In the genomic region with DNA sequence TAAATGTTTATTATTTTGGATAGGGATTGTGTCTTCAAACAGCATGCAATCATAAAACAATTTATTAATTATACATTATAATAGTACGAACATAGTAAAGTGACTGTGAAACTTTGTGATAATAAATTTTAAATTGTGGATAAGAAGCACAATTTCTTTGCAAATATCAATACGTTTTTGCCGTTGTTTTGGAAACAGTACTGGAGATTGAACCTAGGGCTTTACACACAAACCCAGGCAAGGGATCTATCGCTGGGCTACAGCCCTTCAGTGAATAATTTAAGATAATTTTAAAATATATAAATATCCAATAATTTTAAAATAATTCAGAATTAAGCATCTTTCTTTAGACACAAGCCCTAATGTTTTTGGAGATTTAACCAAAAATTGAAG, we compare ENCODE assay signal across 8 mouse cellular contexts. TPM values are rescaled to one million over a fixed set of nuclear protein-coding genes. Genes with fewer than 3 reads are reported as not detected.
DNase-seq lines count a peak whose midpoint lies in the region; ATAC-seq and TF ChIP-seq lines count a peak whose summit lies in the region.

No protein-coding gene starts in this region.

- no peaks in the 10 kb centered on the region for H3K4me1 ChIP-seq in heart, embryonic 12.5 days (replicated peaks)
- H3K4me1 ChIP-seq in CH12.LX (ENCODE audit: control insufficient read depth in 1 of 2, insufficient read depth in 2 of 2) = 0 out of 4 replicates have a peak, but pooled peaks cover 0 to 2% of the 10 kb centered on the region in 2 experiments
- H3K4me1 ChIP-seq in forebrain, postnatal 0 days (ENCODE audit: insufficient read depth) = no peaks in the 10 kb centered on the region
- H3K4me1 ChIP-seq in liver, embryonic 14.5 days (replicated peaks; ENCODE audit: control insufficient read depth in 2 of 2, insufficient read depth in 2 of 2, low read length in 1 of 2) = no peaks in the 10 kb centered on the region; a peak in 1 of 4 replicates

- no peaks in the 10 kb centered on the region for H3K79me2 ChIP-seq in CH12.LX (replicated peaks; ENCODE audit: control insufficient read depth, extremely low read depth, insufficient read depth, poor library complexity, severe bottlenecking)

- H3K36me3 ChIP-seq in heart, embryonic 12.5 days = no peaks in the 10 kb centered on the region
- no peaks in the 10 kb centered on the region for H3K36me3 ChIP-seq in CH12.LX (replicated peaks in 1 of 2; ENCODE audit: control insufficient read depth in 1 of 2, insufficient read depth in 1 of 2, low read length in 1 of 2)
- H3K36me3 ChIP-seq in forebrain, postnatal 0 days (ENCODE audit: insufficient read depth) = no peaks in the 10 kb centered on the region
- no peaks in the 10 kb centered on the region for H3K36me3 ChIP-seq in liver, embryonic 14.5 days (replicated peaks; ENCODE audit: control insufficient read depth, insufficient read depth, low read depth)

- no peak overlapping the region for H3K27ac ChIP-seq in heart, embryonic 12.5 days (ENCODE audit: poor library complexity, severe bottlenecking)
- no peak overlapping the region for H3K27ac ChIP-seq in CH12.LX (ENCODE audit: insufficient read depth, low read depth)
- no peak overlapping the region for H3K27ac ChIP-seq in forebrain, postnatal 0 days (ENCODE audit: low read depth, low read length)
- H3K27ac ChIP-seq in liver, embryonic 14.5 days = no peak overlapping the region

- no peak for TF ChIP-seq EP300 in CH12.LX (IDR thresholded peaks at IDR 0.05; ENCODE audit: low read length)
- no peak for TF ChIP-seq EP300 in liver, embryonic 14.5 days (IDR thresholded peaks at IDR 0.05; ENCODE audit: low read depth)

- no peak for DNase-seq in heart, postnatal 4 days
- DNase-seq in CH12.LX (ENCODE audit: extremely low read depth) = no peak
- no peak for DNase-seq in forebrain, postnatal 0 days
- no peak for DNase-seq in liver, embryonic 14.5 days (ENCODE audit: low read depth in 3 of 3, low spot score in 3 of 3)
- no peak for DNase-seq in adipocyte (ENCODE audit: low spot score)
- no peak for DNase-seq in right cerebral cortex, postnatal 36 days (ENCODE audit: low spot score in 2 of 2)
- no peak for DNase-seq in adrenal gland, postnatal 25 days

- H3K27me3 ChIP-seq in heart, embryonic 12.5 days (replicated peaks) = no peaks in the 10 kb centered on the region
- peaks cover 5% of the 10 kb centered on the region for H3K27me3 ChIP-seq in CH12.LX (replicated peaks)
- no peaks in the 10 kb centered on the region for H3K27me3 ChIP-seq in forebrain, postnatal 0 days (ENCODE audit: insufficient read depth, low read length)
- H3K27me3 ChIP-seq in liver, embryonic 14.5 days (ENCODE audit: control insufficient read depth, insufficient read depth, low read length) = no peaks in the 10 kb centered on the region

- no peak overlapping the region for H3K9ac ChIP-seq in heart, embryonic 12.5 days
- no peak overlapping the region; the same call in 1 of the 2 replicates for H3K9ac ChIP-seq in CH12.LX (ENCODE audit: insufficient read depth, low read depth)
- 0 out of 2 replicates have a peak overlapping the region, but pooled peaks have one; percentile 39 for H3K9ac ChIP-seq in forebrain, postnatal 0 days
- H3K9ac ChIP-seq in liver, embryonic 14.5 days (replicated peaks) = no peak overlapping the region

- TF ChIP-seq RAD21 in CH12.LX (IDR thresholded peaks at IDR 0.05; ENCODE audit: low read depth, low read length) = no peak

- dilution Hi-C loops in CH12.LX (cut with MboI; ENCODE audit: extremely low pct_ligation_motif_present, extremely low pct_unique_long_range_greater_than_20kb, low sequenced_read_pairs) = no loop called here

- 85% methylated on average over 4 of the region's 4 CpGs for WGBS in heart, embryonic 12.5 days
- 80% methylated on average over 4 of the region's 4 CpGs for WGBS in forebrain, postnatal 0 days
- 68% methylated on average over 4 of the region's 4 CpGs for WGBS in liver, embryonic 14.5 days (ENCODE audit: insufficient replicate concordance)

- TF ChIP-seq POLR2A in CH12.LX (IDR thresholded peaks at IDR 0.05; ENCODE audit: low read depth, low read length) = no peak

- no peak for TF ChIP-seq CTCF in CH12.LX (conservative IDR thresholded peaks at IDR 0.05 in 1 of 2, IDR thresholded peaks at IDR 0.05 in 1 of 2; ENCODE audit: low read depth in 2 of 2, low read length in 2 of 2)
- no peak for TF ChIP-seq CTCF in forebrain, postnatal 0 days (IDR thresholded peaks at IDR 0.05; ENCODE audit: low read depth)
- no peak for TF ChIP-seq CTCF in liver, embryonic 14.5 days (IDR thresholded peaks at IDR 0.05; ENCODE audit: low read depth)

- H3K9me3 ChIP-seq in heart, embryonic 12.5 days (replicated peaks) = no peaks in the 10 kb centered on the region
- no peaks in the 10 kb centered on the region for H3K9me3 ChIP-seq in CH12.LX (replicated peaks; ENCODE audit: low read length)
- no peaks in the 10 kb centered on the region for H3K9me3 ChIP-seq in forebrain, postnatal 0 days (ENCODE audit: low read length)
- H3K9me3 ChIP-seq in liver, embryonic 14.5 days (ENCODE audit: control insufficient read depth, low read length) = no peaks in the 10 kb centered on the region

- H3K4me3 ChIP-seq in heart, embryonic 12.5 days = peak overlapping the region; percentile 55
- H3K4me3 ChIP-seq in CH12.LX (replicated peaks in 1 of 3; ENCODE audit: low read depth in 2 of 3, low read length in 2 of 3, poor library complexity in 1 of 3) = peak overlapping the region in 2 of 3 experiments; percentile 53 to 62
- peak overlapping the region; percentile 48 for H3K4me3 ChIP-seq in forebrain, postnatal 0 days (ENCODE audit: low read depth, low read length)
- no peak overlapping the region; a peak in 1 of 4 replicates for H3K4me3 ChIP-seq in liver, embryonic 14.5 days (ENCODE audit: insufficient read depth in 1 of 2, low read depth in 2 of 2, low read length in 2 of 2)

- H3K4me2 ChIP-seq in heart, embryonic 12.5 days = peak overlapping the region; percentile 81; the same call in 1 of the 2 replicates
- H3K4me2 ChIP-seq in CH12.LX (ENCODE audit: insufficient read depth, low read depth, poor library complexity, severe bottlenecking) = peak overlapping the region; percentile 48; the same call in 1 of the 2 replicates
- H3K4me2 ChIP-seq in forebrain, postnatal 0 days (ENCODE audit: low read depth) = peak overlapping the region; percentile 66
- peak overlapping the region; percentile 43 for H3K4me2 ChIP-seq in liver, embryonic 14.5 days (ENCODE audit: low read depth)

- no peak for ATAC-seq in heart, embryonic 12.5 days (ENCODE audit: insufficient number of reproducible peaks, low FRiP score)
- ATAC-seq in forebrain, postnatal 0 days = peak; percentile 37; the same call in 1 of the 2 replicates
- ATAC-seq in liver, embryonic 14.5 days (ENCODE audit: insufficient read depth) = 0 out of 2 replicates have a peak, but pooled peaks have one; percentile 11

- in situ Hi-C loops in CH12.LX (cut with MboI; ENCODE audit: low pct_ligation_motif_present, low pct_unique_long_range_greater_than_20kb, low sequenced_read_pairs) = no loop called here

TF ChIP-seq in CH12.LX, 34 proteins besides CTCF, POLR2A, EP300 and RAD21:
- TF ChIP-seq SIN3A (IDR thresholded peaks at IDR 0.05; ENCODE audit: low read length) = no peak
- no peak for TF ChIP-seq JUND (conservative IDR thresholded peaks at IDR 0.05; ENCODE audit: low read depth, low read length)
- no peak for TF ChIP-seq CHD2 (IDR thresholded peaks at IDR 0.05; ENCODE audit: low read length)
- TF ChIP-seq CHD1 (IDR thresholded peaks at IDR 0.05; ENCODE audit: low read depth, low read length) = 0 out of 2 replicates have a peak, but pooled peaks have one; percentile 30
- no peak for TF ChIP-seq POLR2AphosphoS2 (IDR thresholded peaks at IDR 0.05; ENCODE audit: low read depth, low read length)
- TF ChIP-seq NELFE (IDR thresholded peaks at IDR 0.05; ENCODE audit: low read depth, low read length) = no peak

RNA-seq across cellular contexts. Expression of gene Ccl28, which starts 8.5 kb away (rescaled TPM):
- polyA plus RNA-seq in heart, embryonic 12.5 days (2016; fragmentation: Nextera tagmentation; extraction: Ambion mirVana) = 0.12 TPM in 1 of 2 replicates, not detected in the other
- total RNA-seq in heart, postnatal 4 days (2021) = under 1 TPM; 0.07 to 0.14 TPM
- total RNA-seq in CH12.LX (2012; rRNA removed) (0.04 TPM in 2 replicates), CH12.LX (2014; rRNA removed) (0.22 and 0.27 TPM in 2 replicates)
- polyA plus RNA-seq in CH12.LX (2012; ENCODE audit: insufficient read length, low read depth) = 0.10 and 0.11 TPM in 2 replicates
- 3.3 and 4.5 TPM in 2 replicates for total RNA-seq in forebrain, postnatal 0 days (2014; rRNA removed)
- polyA plus RNA-seq in forebrain, postnatal 0 days (2015; fragmentation: Nextera tagmentation; extraction: Ambion mirVana) = 0.09 and 0.22 TPM in 2 replicates
- 0.01 TPM in 1 of 2 replicates, not detected in the other for polyA plus RNA-seq in liver, embryonic 14.5 days (2012; rRNA removed)
- not detected in 2 replicates for polyA plus RNA-seq in liver, embryonic 14.5 days (2014; fragmentation: Nextera tagmentation; extraction: Ambion mirVana)
- 0.33 and 0.88 TPM in 2 replicates for total RNA-seq in adrenal gland, postnatal 25 days (2021)

RNA-seq across cellular contexts. Expression of gene Hmgcs1, which starts 58.0 kb away (rescaled TPM):
- polyA plus RNA-seq in heart, embryonic 12.5 days (2016; fragmentation: Nextera tagmentation; extraction: Ambion mirVana) = 108 and 111 TPM in 2 replicates
- total RNA-seq in heart, postnatal 4 days (2021) = 100 to 1,000 TPM; 107 to 115 TPM
- total RNA-seq in CH12.LX (2012; rRNA removed) (57.6 and 61.2 TPM in 2 replicates), CH12.LX (2014; rRNA removed) (175 and 225 TPM in 2 replicates)
- polyA plus RNA-seq in CH12.LX (2012; ENCODE audit: insufficient read length, low read depth) = 105 and 119 TPM in 2 replicates
- 392 and 404 TPM in 2 replicates for total RNA-seq in forebrain, postnatal 0 days (2014; rRNA removed)
- polyA plus RNA-seq in forebrain, postnatal 0 days (2015; fragmentation: Nextera tagmentation; extraction: Ambion mirVana) = 334 and 452 TPM in 2 replicates
- 55.0 and 76.5 TPM in 2 replicates for polyA plus RNA-seq in liver, embryonic 14.5 days (2012; rRNA removed)
- 110 and 137 TPM in 2 replicates for polyA plus RNA-seq in liver, embryonic 14.5 days (2014; fragmentation: Nextera tagmentation; extraction: Ambion mirVana)
- 548 and 767 TPM in 2 replicates for total RNA-seq in adrenal gland, postnatal 25 days (2021)

Comparison
In these comparisons a context has a peak if more than half of its experiments do, and no peak if none do; other contexts are left out.
1. H3K4me3 ChIP-seq: peak in heart, embryonic 12.5 days (single experiment), CH12.LX (2 of 3) and forebrain, postnatal 0 days (single experiment); none in liver, embryonic 14.5 days (0 of 2).
2. Peak in every context shown above with its lines, with median percentiles within 50 percentile points of each other: H3K4me2 ChIP-seq.